Mouse (Mus musculus) lung, postnatal 0 days (tissue): ENCODE measurements around the gene Gm4756.

ENCODE experiments used
- CTCF ChIP-seq: IDR thresholded peaks from 2 replicates; pipeline ENCODE4 v1.5.1; 2016; ENCODE audit warnings: antibody characterized with exemption, mild to moderate bottlenecking
- EP300 ChIP-seq: IDR thresholded peaks from 2 replicates; pipeline ENCODE4 v1.6.1; 2016; ENCODE audit warnings: antibody characterized with exemption, mild to moderate bottlenecking, control low read depth

- TF ChIP-seq CTCF (no peak), EP300 (no peak)
These were observed 66.4 kb downstream of the Gm4756 start for GRCm38 (mm10) chr12:72583099-72583498.
